Mouse (Mus musculus) Patski (cell line): ENCODE data around the gene Arid1a. TPM values are rescaled to one million over a fixed set of nuclear protein-coding genes. Genes with fewer than 3 reads are reported as not detected.

Experiments used
- ATAC-seq: fragments of 100-300 bp; one replicate; pipeline ENCODE4 v1.8.0; 2021
- CTCF ChIA-PET: fragments of 350-600 bp; sonication (Branson Sonifier 250); formaldehyde crosslinking; loops from one replicate; lab custom pipeline; 2022; ENCODE audit warnings: inconsistent platforms; lab: Charles Lee
- POLR2A ChIA-PET: fragments of 350-600 bp; sonication (Branson Sonifier 250); formaldehyde crosslinking; loops from one replicate; lab custom pipeline; 2022; ENCODE audit warnings: antibody characterized with exemption, inconsistent platforms; lab: Charles Lee
- DNase-seq: peaks from one replicate; pipeline ENCODE4 v3.0.0-alpha.2; 2011; ENCODE audit warnings: low read depth, low spot score
- H3K27me3 ChIP-seq: fragments of 371-371 bp; one replicate; pipeline ENCODE4 v1.5.1; 2021
- CTCF ChIP-seq: fragments of 100-300 bp; IDR thresholded peaks from one replicate; pipeline ENCODE4 v1.5.1; 2021
- in situ Hi-C: fragments of 300-500 bp; cut with MboI; formaldehyde crosslinking; loops from 3 replicates; pipeline ENCODE4 v1.11.1; 2018; ENCODE audit warnings: low pct_unique_long_range_greater_than_20kb, mixed read lengths
- polyA plus RNA-seq: library from polyadenylated mRNA; unstranded; gene quantifications from one replicate; pipeline ENCODE4 v1.2.3, GENCODE M21; 2021

The Arid1a gene
- polyA plus RNA-seq, 1 experiment from 2014 or later: 33.2 TPM

GRCm38 (mm10) chr4:133631071-133631768 is 125.3 kb downstream of the Arid1a start:
- in situ Hi-C loops: no loop called here
- DNase-seq: no peak

GRCm38 (mm10) chr4:133630326-133630920 is 126.1 kb downstream of the Arid1a start:
- TF ChIP-seq CTCF: no peak
- CTCF ChIA-PET: no interaction called here
- H3K27me3 ChIP-seq: no peaks in the 10 kb centered on the region
- in situ Hi-C loops: no loop called here
- no peak for DNase-seq
- no peak for ATAC-seq
- POLR2A ChIA-PET: interaction anchor here (0.8 kb wide), 1 partner anchor 9 kb away, joined by 3 read pairs; no protein-coding TSS in a partner anchor

More at GRCm38 (mm10) chr4:133631071-133631768, 125.3 kb downstream of the Arid1a start:
- CTCF ChIA-PET: interaction anchor here (1.2 to 2.0 kb wide), 3 partner anchors 11 to 38 kb away, joined by 6 to 11 read pairs (median 6); partner anchors contain the start of gene Zdhhc18
- TF ChIP-seq CTCF: no peak
- no peaks in the 10 kb centered on the region for H3K27me3 ChIP-seq
- ATAC-seq: no peak
- POLR2A ChIA-PET: interaction anchor here (0.8 kb wide), 1 partner anchor 9 kb away, joined by 3 read pairs; no protein-coding TSS in a partner anchor

- CTCF ChIA-PET: interaction anchor here (1.4 to 1.6 kb wide), 2 partner anchors 20 to 21 kb away, joined by 3 to 4 read pairs; partner anchors contain the start of gene Zdhhc18
- in situ Hi-C loops: no loop called here
- DNase-seq: no peak
These were observed 127.4 kb downstream of the Arid1a start for GRCm38 (mm10) chr4:133629191-133629590.

More at GRCm38 (mm10) chr4:133629191-133629590, 127.4 kb downstream of the Arid1a start:
- no peak for TF ChIP-seq CTCF
- ATAC-seq: no peak
- POLR2A ChIA-PET: no interaction called here
- no peaks in the 10 kb centered on the region for H3K27me3 ChIP-seq

Other genes starting within 250 kb of the Arid1a start
- 0.04 TPM for gene Kdf1, start 237.8 kb downstream of the Arid1a start, polyA plus RNA-seq
- gene Nudc, start 210.8 kb downstream of the Arid1a start, polyA plus RNA-seq: 160 TPM
- not detected for gene Nr0b2, start 203.4 kb downstream of the Arid1a start, polyA plus RNA-seq
- gene Gpatch3, start 182.0 kb downstream of the Arid1a start, polyA plus RNA-seq: 7.1 TPM
- gene Gpn2, start 172.4 kb downstream of the Arid1a start, polyA plus RNA-seq: 15.4 TPM
- 5.8 TPM for gene Sfn, start 154.6 kb downstream of the Arid1a start, polyA plus RNA-seq
- gene Zdhhc18, start 106.6 kb downstream of the Arid1a start, polyA plus RNA-seq: 48.3 TPM
- gene Pigv, start 84.1 kb downstream of the Arid1a start, polyA plus RNA-seq: 6.9 TPM
- 58.1 TPM for gene Rps6ka1, start 131.0 kb upstream of the Arid1a start, polyA plus RNA-seq
- 170 TPM for gene Hmgn2, start 211.9 kb upstream of the Arid1a start, polyA plus RNA-seq
- gene Dhdds, start 244.1 kb upstream of the Arid1a start, polyA plus RNA-seq: 28.3 TPM